Mouse (Mus musculus) megakaryocyte, adult 5-6 weeks (primary cell): ENCODE measurements around the gene Ttc21a. TPM values are rescaled to one million over a fixed set of nuclear protein-coding genes. Genes with fewer than 3 reads are reported as not detected.
A peak's percentile ranks its signal among the peaks of the same experiment; 100 is the strongest.

Experiments used
- ATAC-seq: 2 replicates; pipeline ENCODE4 v1.8.0; 2016; ENCODE audit warnings: mild to moderate bottlenecking, inconsistent platforms; ENCODE audit not compliant: poor library complexity, severe bottlenecking
- total RNA-seq, 2 experiments: library from RNA; stranded (forward) in 1 of 2; stranded (reverse) in 1 of 2; fragments of 153-499, 151-499 nt in 1 of 2; fragments of 221-1000, 200-1000 nt in 1 of 2; gene quantifications; 2 replicates each; pipeline versions ENCODE4 v1.2.3 to v1.2.4; 2015 to 2017

Gene Ttc21a
- total RNA-seq, 2 experiments from 2014 or later, result 0.22 to 0.55 TPM

GRCm38 (mm10) chr9:119973869-119974520, 36.6 kb downstream of the Ttc21a start:
- no peak for ATAC-seq

- ATAC-seq, result no peak
Measured at GRCm38 (mm10) chr9:119974609-119975008, 37.2 kb downstream of the Ttc21a start.

- ATAC-seq, result no peak
Measured at GRCm38 (mm10) chr9:119975286-119975685, 37.9 kb downstream of the Ttc21a start.

- ATAC-seq, result peak; percentile 31
Measured at GRCm38 (mm10) chr9:119976704-119977556, 39.5 kb downstream of the Ttc21a start.

- no peak for ATAC-seq
Measured at GRCm38 (mm10) chr9:119977557-119978060, 40.2 kb downstream of the Ttc21a start.

GRCm38 (mm10) chr9:119978151-119978810, 40.9 kb downstream of the Ttc21a start:
- ATAC-seq, result no peak

- ATAC-seq, result no peak
Measured at GRCm38 (mm10) chr9:119978811-119979441, 41.5 kb downstream of the Ttc21a start.

GRCm38 (mm10) chr9:119979749-119980148, 42.3 kb downstream of the Ttc21a start:
- ATAC-seq, result no peak

GRCm38 (mm10) chr9:119980770-119981182, 43.4 kb downstream of the Ttc21a start:
- no peak for ATAC-seq

GRCm38 (mm10) chr9:119981183-119982179, 44.1 kb downstream of the Ttc21a start:
- peak; percentile 29 for ATAC-seq

GRCm38 (mm10) chr9:119982241-119982811, 44.9 kb downstream of the Ttc21a start:
- ATAC-seq, result peak; percentile 23

- ATAC-seq, result peak; percentile 31
Measured at GRCm38 (mm10) chr9:119982956-119983551, 45.6 kb downstream of the Ttc21a start.

GRCm38 (mm10) chr9:119983585-119984535, 46.5 kb downstream of the Ttc21a start:
- peak; percentile 56 for ATAC-seq

- ATAC-seq, result no peak
Measured at GRCm38 (mm10) chr9:119984536-119985011, 47.2 kb downstream of the Ttc21a start, which contains the start of gene Csrnp1. Gene Csrnp1 (minus strand): TSS chr9:119984658.

GRCm38 (mm10) chr9:119985881-119986574, 48.6 kb downstream of the Ttc21a start:
- no peak for ATAC-seq

GRCm38 (mm10) chr9:119988304-119988703, 50.9 kb downstream of the Ttc21a start:
- ATAC-seq, result no peak

- no peak for ATAC-seq
Measured at GRCm38 (mm10) chr9:119991310-119991709, 53.9 kb downstream of the Ttc21a start.
